Mouse (Mus musculus) C2C12 (cell line): Measurements from ENCODE around the gene Gfod2. TPM values are rescaled to one million over a fixed set of nuclear protein-coding genes. Genes with fewer than 3 reads are reported as not detected.

ENCODE experiments used
- H3K27me3 ChIP-seq: one replicate; pipeline ENCODE4 v1.6.1; 2011; ENCODE audit not compliant: control insufficient read depth, insufficient read depth, insufficient read length
- H3K36me3 ChIP-seq: one replicate; pipeline ENCODE4 v1.6.1; 2011; ENCODE audit not compliant: control insufficient read depth, insufficient read depth
- H3K4me3 ChIP-seq: one replicate; pipeline ENCODE4 v1.5.1; 2011; ENCODE audit warnings: mild to moderate bottlenecking, control low read depth; ENCODE audit not compliant: poor library complexity, insufficient read depth, severe bottlenecking
- H3K79me2 ChIP-seq: one replicate; pipeline ENCODE4 v1.6.1; 2011; ENCODE audit not compliant: control insufficient read depth, insufficient read depth
- H3K79me3 ChIP-seq: one replicate; pipeline ENCODE4 v1.6.1; 2011; ENCODE audit warnings: low read depth, control low read depth
- H3ac ChIP-seq: one replicate; pipeline ENCODE3; 2011; ENCODE audit warnings: low read depth; ENCODE audit not compliant: control insufficient read depth, insufficient read length
- CEBPB ChIP-seq: IDR thresholded peaks from one replicate; pipeline ENCODE4 v1.6.1; 2011; ENCODE audit warnings: low read depth, mild to moderate bottlenecking, control low read depth, moderate library complexity
- CTCF ChIP-seq: IDR thresholded peaks from one replicate; pipeline ENCODE4 v1.5.1; 2011; ENCODE audit not compliant: control insufficient read depth, insufficient read depth, insufficient read length
- FOSL1 ChIP-seq: IDR thresholded peaks from one replicate; pipeline ENCODE4 v1.8.0; 2011; ENCODE audit warnings: mild to moderate bottlenecking, low read length; ENCODE audit not compliant: poor library complexity, insufficient read depth, severe bottlenecking
- MAX ChIP-seq: IDR thresholded peaks from one replicate; pipeline ENCODE4 v1.6.1; 2011; ENCODE audit warnings: mild to moderate bottlenecking, control low read depth
- MYOD1 ChIP-seq: IDR thresholded peaks from one replicate; pipeline ENCODE4 v1.6.1; 2011; ENCODE audit warnings: low read depth; ENCODE audit not compliant: control insufficient read depth, insufficient read length
- MYOG ChIP-seq: IDR thresholded peaks from one replicate; pipeline ENCODE4 v1.6.1; 2011; ENCODE audit not compliant: control insufficient read depth, insufficient read length; ENCODE audit errors: extremely low read depth
- USF1 ChIP-seq: IDR thresholded peaks from one replicate; pipeline ENCODE4 v1.6.1; 2011; ENCODE audit warnings: low read depth, mild to moderate bottlenecking, control low read depth, moderate library complexity
- polyA plus RNA-seq: library from polyadenylated mRNA; unstranded; fragments of >200 nt; fragmentation: generic; extraction: Trizol; gene quantifications from one replicate; pipeline ENCODE4 v1.2.1, GENCODE M21; 2012; ENCODE audit warnings: missing spikeins

The Gfod2 gene
- polyA plus RNA-seq, 1 experiment, result 8.2 TPM

- Histone ChIP-seq H3K36me3 (peaks cover 7% of the 10 kb centered on the region), H3K4me3 (no peak overlapping the region), H3K79me2 (peaks cover 37% of the 10 kb centered on the region), H3K27me3 (no peaks in the 10 kb centered on the region), H3ac (no peak overlapping the region), H3K79me3 (peaks cover 3% of the 10 kb centered on the region)
- TF ChIP-seq USF1, result no peak
- no peak for TF ChIP-seq MAX
- no peak for TF ChIP-seq MYOG
- no peak for TF ChIP-seq MYOD1
- TF ChIP-seq CEBPB, result no peak
- TF ChIP-seq FOSL1, result no peak
- TF ChIP-seq CTCF, result no peak
Observed at GRCm38 (mm10) chr8:105788927-105789326, 30.5 kb upstream of the Gfod2 start.

DNA sequence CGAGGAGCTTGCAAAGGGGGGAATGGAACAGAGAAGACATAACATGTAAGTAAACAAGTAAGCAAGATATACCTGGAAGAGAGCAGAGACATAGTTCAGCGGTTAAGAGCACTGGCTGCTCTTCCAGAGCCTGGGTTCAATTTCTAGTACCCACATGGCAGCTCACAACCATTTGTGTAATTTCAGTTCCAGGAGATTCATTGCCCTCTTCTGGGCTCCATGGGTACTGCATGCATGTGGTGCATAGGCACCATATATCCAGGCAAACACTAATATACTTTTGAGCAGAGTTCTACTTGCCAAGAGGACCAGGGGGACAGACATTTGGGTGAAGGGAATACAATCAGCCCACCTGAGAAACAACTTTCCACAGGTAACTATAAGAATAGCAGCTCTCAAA, 29.8 kb upstream of the Gfod2 start:
- Histone ChIP-seq H3K36me3 (peaks cover 7% of the 10 kb centered on the region), H3ac (no peak overlapping the region), H3K79me3 (no peaks in the 10 kb centered on the region), H3K27me3 (no peaks in the 10 kb centered on the region), H3K79me2 (peaks cover 37% of the 10 kb centered on the region), H3K4me3 (no peak overlapping the region)
- TF ChIP-seq MAX (no peak), CEBPB (no peak), FOSL1 (no peak), MYOD1 (no peak), CTCF (no peak), MYOG (no peak)

- Histone ChIP-seq H3K79me3 (no peaks in the 10 kb centered on the region), H3K79me2 (no peaks in the 10 kb centered on the region), H3K4me3 (no peak overlapping the region), H3K36me3 (peaks cover 33% of the 10 kb centered on the region), H3ac (no peak overlapping the region), H3K27me3 (no peaks in the 10 kb centered on the region)
- TF ChIP-seq CEBPB, result no peak
- TF ChIP-seq USF1, result no peak
- no peak for TF ChIP-seq MYOG
- TF ChIP-seq CTCF, result no peak
- TF ChIP-seq FOSL1, result no peak
- TF ChIP-seq MYOD1, result no peak
- TF ChIP-seq MAX, result no peak
Observed at GRCm38 (mm10) chr8:105780298-105780697, 21.8 kb upstream of the Gfod2 start.

- no peak overlapping the region for H3K4me3 ChIP-seq
- peaks cover 33% of the 10 kb centered on the region for H3K36me3 ChIP-seq
- no peak for TF ChIP-seq USF1
- TF ChIP-seq FOSL1, result no peak
Observed at GRCm38 (mm10) chr8:105777833-105778232, 19.4 kb upstream of the Gfod2 start.

GRCm38 (mm10) chr8:105774498-105774897, 16.0 kb upstream of the Gfod2 start:
- H3K79me3 ChIP-seq, result no peaks in the 10 kb centered on the region
- peaks cover 36% of the 10 kb centered on the region for H3K36me3 ChIP-seq
- TF ChIP-seq MYOG (no peak), MAX (no peak), CTCF (no peak), USF1 (no peak), MYOD1 (no peak), FOSL1 (no peak), CEBPB (no peak)
- no peaks in the 10 kb centered on the region for H3K27me3 ChIP-seq
- no peaks in the 10 kb centered on the region for H3K79me2 ChIP-seq
- H3ac ChIP-seq, result no peak overlapping the region
- H3K4me3 ChIP-seq, result no peak overlapping the region

More at GRCm38 (mm10) chr8:105777833-105778232, 19.4 kb upstream of the Gfod2 start:
- no peaks in the 10 kb centered on the region for H3K79me2 ChIP-seq
- no peaks in the 10 kb centered on the region for H3K27me3 ChIP-seq
- H3ac ChIP-seq, result no peak overlapping the region
- no peaks in the 10 kb centered on the region for H3K79me3 ChIP-seq

DNA sequence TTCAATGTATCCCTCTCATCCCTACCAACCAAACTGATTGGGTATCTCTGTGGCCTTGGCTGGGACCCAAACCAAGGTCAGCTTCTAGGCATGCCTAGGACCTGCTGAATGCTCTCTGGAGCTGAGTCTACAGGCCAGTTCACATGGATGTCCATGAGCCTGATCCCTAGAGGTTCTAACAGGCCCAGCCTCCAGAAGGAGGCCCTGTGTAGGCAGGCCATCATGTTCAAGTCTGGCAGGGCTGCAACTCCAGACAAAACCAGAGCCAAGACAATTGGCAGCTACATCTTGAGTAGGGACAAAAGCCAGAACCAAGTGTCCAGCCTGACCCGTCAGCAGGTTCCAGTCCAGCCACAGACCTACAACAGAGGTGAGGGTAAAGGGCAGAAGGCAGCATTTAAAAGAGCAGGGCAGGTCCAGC, 15.0 kb upstream of the Gfod2 start:
- H3K4me3 ChIP-seq, result no peak overlapping the region
- H3K79me2 ChIP-seq, result no peaks in the 10 kb centered on the region
- no peaks in the 10 kb centered on the region for H3K27me3 ChIP-seq
- no peak overlapping the region for H3ac ChIP-seq
- H3K79me3 ChIP-seq, result no peaks in the 10 kb centered on the region
- no peak for TF ChIP-seq USF1
- no peak for TF ChIP-seq MYOG
- TF ChIP-seq CTCF, result no peak
- no peak for TF ChIP-seq CEBPB
- TF ChIP-seq MAX, result no peak
- no peak for TF ChIP-seq FOSL1
- no peak for TF ChIP-seq MYOD1
- H3K36me3 ChIP-seq, result peaks cover 36% of the 10 kb centered on the region
